Mouse (Mus musculus): ENCODE results near the gene Rbks.

- TF ChIP-seq HCFC1 (IDR thresholded peaks at IDR 0.05; ENCODE audit: borderline replicate concordance, insufficient read depth, low read length) (no peak), ZNF384 (IDR thresholded peaks at IDR 0.05; ENCODE audit: low read depth, low read length) (no peak)
Measured at GRCm38 (mm10) chr5:31602377-31602776, 95.0 kb downstream of the Rbks start.
